Mouse (Mus musculus): ENCODE measurements around the gene Vav2.
A peak's percentile ranks its signal among the peaks of the same experiment; 100 is the strongest.

Gene Vav2

DNA sequence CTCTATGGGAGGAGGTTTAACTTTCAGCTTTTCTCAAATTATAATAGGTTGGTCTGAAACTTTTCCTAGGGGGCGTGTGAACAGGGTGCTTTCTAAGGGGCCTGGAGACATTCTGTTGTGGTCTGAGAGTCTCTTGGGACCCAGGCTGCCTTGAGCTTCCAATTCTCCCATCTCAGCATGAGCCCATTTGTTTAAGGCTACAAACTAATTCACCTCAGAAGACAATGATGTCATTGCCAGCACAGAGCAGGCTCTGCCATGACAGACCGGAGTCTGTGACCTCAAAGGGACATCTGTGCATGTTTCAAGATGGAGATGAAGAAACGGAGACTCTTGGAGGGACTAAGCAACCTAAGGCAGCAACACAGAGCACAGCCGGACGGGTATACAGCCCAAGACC is 112.6 kb downstream of the Vav2 start:
- DNase-seq: no peak

DNA sequence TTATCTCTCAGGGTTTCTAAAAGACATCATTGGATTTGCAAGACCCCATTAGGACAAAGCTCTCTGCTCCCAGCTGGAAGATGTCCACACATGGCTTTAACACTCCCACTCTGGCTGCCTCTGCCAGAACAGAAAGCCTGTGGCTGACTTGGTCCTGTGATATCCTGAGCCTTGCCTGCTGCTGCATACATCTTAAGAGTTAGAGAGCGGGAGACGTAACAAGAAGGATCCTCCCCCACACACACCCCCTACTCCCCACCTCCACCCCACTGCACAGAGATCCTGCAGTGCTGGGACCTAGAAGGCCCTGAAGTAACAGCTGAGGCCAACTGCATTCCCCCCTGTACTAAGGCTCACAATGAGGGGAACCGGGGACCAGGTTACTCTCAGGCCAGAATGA is 114.3 kb downstream of the Vav2 start:
- DNase-seq: no peak

- DNase-seq: peak; percentile 42 to 60
These were observed 115.2 kb downstream of the Vav2 start for GRCm38 (mm10) chr2:27311606-27312005.

DNA sequence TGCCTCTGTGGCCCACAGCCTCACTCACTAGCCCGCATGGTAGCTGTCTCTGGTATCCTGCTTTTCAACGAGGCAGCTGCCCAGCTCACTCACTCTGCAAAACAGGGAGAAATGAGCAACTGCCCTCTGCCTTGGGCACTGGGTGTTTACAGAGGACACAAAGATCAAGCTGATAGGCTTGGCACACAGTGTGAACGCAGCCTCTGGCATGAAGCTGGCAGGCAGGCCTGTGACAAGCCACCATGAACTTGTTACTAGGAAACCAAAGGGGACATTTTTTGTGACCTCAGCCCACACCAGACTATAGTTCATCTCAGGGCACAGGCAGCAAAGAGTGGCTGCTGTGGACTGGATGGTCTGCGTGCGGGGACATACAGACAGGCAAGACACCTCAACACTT is 115.9 kb downstream of the Vav2 start:
- no peak for DNase-seq

DNA sequence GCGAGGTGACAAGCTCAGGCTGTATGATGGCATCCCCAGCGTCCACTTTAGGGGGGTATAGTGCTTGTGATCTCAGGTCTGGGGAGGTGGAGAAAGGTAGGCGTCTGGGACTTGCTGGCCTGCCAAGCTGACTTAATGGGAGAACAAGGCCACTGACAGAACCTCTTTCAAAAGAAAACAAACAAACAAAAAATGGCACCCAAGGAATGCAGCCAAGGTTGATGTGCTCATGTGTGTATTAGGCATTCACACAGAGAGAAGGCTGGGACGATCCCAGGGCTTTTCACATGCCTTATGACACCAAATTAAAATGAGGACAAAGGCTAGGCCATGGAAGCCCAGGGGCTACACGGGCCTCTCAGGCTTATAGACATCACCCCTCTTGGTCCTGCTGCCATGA is 116.6 kb downstream of the Vav2 start:
- no peak for DNase-seq

DNA sequence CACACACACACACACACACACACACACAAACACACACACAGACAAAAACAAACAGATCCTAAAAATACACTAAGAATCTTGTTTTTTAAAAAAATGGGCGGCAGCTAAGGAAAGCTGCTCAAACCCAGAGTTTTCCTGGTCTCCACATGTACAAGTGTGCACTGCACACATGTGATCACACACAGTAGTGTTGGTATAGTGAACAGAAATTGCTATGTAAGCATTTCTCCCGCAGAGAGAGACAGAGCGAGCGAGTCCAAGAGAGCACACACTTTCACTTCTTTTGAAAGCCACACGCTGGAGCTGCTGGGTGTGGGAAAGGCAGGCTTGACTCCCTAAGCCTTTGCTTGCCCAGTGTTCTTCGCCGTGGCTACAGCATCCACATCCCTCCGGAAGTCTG is 120.2 kb downstream of the Vav2 start:
- DNase-seq: no peak

GRCm38 (mm10) chr2:27304741-27305140 is 122.1 kb downstream of the Vav2 start:
- no peak for DNase-seq

DNA sequence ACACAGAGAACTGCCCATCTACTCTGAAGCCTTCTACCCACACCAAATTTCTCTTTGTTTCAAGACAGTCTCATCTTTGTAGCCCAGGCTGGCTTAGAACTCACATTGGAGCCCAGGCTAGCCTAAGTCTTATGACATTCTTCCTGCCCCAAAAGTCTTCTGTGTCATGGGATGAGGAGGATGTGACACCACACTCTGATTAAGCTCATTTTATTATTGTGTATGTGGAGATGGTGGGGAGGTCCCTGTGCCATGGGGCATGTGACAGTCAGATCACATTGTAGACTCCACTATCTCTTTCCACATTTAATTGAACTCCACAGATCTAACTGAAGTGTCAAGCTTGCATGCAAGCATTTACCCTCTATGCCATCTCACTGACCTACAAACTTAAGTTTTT is 122.8 kb downstream of the Vav2 start:
- DNase-seq: no peak

GRCm38 (mm10) chr2:27301444-27302111 is 125.3 kb downstream of the Vav2 start:
- DNase-seq: no peak

DNA sequence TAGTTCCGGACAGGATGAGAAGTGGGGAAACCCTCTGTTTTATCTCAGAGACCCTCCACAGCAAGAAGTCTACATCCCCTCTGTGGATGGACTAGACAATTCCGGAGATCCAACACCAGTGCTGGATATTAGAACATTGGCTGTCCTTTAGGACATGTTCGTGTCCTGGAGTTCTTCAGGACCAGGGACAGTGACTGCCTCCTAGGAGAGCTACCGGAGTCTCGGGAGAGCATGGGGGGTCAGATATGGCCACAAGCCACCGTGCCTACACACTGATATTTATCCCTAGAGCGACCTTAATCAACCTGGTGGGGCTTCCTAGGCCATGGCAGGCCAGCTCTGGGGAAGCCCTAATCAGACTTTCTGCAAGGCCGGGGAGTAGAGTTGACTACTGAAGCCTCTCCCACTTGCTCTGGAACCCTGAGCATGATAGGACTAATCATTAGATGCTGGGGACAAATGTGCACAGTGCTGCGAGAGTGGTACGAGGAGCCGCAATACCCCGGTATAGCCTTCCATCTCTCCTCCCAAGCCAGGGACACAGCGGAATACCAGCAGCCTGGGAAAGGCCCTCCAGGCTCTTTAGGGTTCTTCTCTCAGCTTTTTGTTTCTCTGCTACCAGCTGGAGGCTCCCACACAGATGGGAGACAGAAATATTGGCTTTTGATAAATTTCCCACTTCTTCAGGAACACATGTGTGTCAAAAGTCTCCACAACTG is 125.9 kb downstream of the Vav2 start:
- DNase-seq: no peak

DNA sequence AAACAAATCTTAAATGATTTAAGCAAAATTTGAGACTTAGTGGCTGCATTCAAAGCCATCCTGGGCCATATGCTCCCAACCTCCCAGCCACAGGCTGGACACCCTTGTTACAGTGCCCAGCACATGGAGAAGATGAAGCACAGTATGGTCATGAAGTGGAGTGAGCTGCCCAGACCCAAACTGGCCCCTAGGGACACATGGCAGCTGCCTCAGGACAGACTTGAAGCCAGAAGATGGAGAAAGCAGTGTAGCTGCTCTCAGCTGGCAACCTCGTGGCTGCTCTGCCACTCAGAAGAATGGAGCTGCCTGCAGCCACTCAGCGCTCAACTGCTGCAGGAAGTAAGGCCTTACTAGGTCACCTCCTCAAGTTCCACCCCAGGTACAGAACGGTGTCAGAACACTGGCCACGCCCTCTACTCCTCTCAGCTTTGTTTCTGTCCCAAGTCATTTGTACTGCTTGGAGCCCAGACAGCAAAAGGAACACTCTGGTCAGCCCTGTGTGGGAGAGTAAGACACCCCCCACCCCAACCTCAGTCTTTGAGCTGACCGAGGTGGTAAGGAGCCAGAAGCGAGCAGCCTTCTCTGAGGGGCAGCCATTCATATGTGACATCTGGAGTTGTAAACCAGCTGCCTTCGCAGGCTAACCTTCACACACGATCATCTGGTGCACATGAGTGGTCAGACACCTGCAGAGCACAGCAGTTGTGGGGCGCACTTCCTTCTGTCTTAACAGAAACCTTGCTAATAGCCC is 130.0 kb downstream of the Vav2 start:
- peak; percentile 50 to 53 for DNase-seq

DNA sequence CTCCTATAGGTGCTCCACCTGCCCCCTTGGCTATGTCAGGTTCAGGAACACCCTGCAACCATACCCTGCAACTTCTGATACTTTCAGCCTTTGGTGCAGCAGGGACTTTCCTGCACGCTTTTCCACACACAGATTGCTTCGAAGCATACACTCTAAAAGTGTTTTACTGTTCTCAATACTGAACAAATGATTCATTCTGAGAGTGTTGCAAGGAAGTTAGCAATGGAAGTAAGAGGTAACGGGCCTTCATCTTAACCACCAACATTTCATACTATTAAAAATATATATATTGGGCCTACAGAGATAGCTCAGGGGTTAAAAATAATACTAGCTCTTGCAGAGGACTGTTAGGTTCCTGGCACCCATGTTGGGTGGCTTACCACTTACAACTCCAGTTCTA is 132.1 kb downstream of the Vav2 start:
- no peak for DNase-seq

DNA sequence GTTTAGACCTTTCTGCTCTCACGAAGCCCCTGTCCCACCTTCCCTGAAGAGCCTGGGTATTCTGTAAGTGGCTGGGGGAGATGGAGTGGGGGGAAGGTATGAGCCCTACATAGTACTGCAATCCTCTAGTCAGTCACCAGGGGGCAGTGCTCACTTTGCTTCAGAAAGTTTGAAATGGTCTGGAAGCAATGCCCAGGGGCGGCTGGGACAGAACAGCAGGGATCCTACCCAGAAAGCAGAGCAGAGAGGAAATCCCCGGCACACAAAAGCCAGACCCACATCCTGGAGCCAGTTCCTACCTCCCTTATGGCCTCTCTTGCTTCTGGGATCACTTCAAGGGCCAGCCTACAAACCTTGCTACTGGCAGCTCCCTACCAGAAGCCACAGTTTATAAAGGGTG is 137.8 kb downstream of the Vav2 start:
- peak; percentile 55 to 83 for DNase-seq

GRCm38 (mm10) chr2:27286971-27287710 is 139.7 kb downstream of the Vav2 start:
- DNase-seq: no peak

DNA sequence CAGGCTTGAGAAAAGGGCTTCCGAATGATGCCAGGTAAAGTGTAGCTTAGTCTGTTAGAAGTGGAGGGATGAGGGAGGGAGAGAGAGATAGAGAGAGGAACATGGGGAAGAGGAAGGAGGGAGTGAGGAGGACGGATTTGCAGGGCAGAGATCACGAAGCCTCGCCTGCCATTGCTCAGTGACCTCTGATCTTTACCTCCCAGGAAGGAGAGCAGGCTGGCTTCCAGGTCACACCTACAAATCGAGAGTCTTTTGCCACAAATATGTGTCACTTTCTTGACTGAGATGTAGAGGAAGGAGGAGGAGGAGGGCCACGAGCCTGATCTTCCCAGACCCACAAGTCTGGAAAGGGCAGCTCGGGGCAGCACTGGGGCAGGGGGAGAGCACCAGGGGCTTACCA is 142.4 kb downstream of the Vav2 start:
- no peak for DNase-seq

- no peak for DNase-seq
These were observed 145.1 kb downstream of the Vav2 start for GRCm38 (mm10) chr2:27281771-27282170.

DNA sequence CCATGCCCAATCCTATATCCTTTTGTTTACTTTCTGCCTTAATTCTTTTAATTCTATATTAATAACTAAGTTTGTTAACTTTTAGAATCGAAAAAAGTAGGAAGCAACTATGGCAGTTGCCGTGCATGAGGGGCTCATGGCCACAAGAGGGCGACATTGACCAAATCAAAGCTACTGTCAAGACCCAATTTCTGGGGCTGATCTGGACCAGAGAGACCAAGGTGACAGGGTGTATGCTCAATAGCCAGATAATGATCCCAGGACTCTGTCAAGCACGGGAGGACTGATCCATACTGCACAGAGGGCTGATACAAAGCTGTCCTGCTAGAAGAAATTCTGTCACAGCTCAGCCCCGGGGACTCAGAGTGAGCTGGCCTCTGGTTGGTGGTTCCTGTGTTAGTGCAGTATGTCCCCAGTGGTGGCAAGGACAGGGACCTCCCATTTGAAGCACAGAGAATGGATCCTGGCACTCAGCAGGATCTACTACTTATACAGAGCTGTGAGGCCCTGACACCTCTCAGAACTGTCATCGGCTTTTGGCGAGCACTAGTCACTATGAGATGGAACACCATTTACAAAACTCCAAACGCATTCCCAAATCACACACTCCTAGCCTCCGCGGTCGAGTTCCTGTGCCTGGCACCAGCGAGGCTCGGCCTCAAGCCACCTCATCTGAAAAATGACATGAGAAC is 145.8 kb downstream of the Vav2 start:
- DNase-seq: peak; percentile 40 to 73

DNA sequence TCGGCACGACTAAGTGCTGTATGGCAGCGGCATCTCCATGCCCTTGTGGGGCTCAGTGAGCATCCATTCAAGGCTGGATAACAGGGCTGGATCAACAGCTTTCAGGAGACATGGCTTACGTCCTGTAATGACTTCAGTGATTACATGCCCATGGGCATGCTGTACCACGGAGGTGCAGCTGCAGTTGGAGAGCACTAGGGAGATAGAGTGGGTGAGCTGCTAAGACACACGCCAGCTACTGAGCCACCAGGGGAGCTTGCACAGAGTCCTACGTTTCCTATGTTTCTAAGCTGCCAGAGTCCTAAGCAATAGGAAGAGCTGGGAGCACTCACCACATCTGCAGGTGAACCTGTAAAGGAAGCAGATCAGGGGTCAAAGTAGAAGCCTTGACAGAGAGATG is 148.0 kb downstream of the Vav2 start:
- DNase-seq: no peak

DNA sequence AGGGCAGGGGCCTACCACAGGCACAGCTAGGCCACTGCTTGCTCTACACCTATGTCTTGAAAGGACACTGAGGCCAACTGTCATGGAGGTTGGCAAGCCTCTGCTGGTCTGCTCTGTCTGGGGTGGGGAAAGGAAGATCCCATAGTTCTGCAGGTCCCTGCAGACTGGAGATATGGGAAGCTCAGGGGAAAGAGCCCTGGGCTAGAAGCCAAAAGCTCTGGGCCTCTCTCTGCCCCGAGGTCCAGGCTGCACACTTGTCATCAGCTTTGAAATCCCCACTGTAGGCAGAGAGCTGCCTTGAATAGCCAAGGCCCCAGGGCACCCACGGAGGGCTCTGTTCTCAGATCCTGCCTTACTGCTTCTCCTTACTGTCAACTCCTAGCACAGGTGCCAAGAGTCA is 158.5 kb downstream of the Vav2 start:
- DNase-seq: no peak

DNA sequence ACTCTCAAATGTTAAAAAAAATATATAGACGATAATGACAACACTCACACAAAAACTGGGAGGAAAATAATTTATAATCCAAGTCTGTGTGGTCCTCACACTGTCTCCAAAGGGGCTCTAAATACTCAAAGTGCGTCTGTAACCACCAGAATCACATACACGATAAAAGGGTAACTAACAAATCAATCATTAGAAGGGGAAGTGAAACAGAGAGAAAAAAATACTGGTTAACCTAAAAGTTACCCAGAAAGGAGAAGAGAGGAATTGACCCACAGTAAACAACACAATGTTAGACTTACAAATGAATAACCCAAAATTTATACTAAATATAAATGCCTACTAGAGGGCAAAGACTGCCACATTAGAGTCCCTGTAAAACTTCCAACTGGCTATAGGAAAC is 161.0 kb downstream of the Vav2 start:
- DNase-seq: no peak

DNA sequence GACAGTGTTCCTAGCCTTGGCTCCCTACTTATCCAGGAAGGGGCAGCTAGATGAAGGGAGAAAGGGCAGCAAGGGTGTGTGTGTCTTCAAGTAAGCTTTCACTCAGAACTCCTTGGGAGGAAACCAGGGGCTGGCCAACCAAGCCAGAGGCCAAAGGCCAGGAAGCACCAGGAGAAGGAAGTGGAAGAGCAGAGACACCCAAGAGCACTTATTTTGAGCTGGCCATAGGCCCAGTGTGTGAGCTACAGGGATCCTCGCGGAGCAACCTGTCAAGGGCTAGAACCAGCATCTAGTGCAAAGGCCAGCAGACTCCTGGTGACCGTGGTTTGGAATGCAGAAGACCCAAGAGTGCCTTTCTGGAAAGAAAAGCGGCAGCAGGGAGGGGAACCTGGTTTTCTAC is 163.8 kb downstream of the Vav2 start:
- no peak for DNase-seq

DNA sequence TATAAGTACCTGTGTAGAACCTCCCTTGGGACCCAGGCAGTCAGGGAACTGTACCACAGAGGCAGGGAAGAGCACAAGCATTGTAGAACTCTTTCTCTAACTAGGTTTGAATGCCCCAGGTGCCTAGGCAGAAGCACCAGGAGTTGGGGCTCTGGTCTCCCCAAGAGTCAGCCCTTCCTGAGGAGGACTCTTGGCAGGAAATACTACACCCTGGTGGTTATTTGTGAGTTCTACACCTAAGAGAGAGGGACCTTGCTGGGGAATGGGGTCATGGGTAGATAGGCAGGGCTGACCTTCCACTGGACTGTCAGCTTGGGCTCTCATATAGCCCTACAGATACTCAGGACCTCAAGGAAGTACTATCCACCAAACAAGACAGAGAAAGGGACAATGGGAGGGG is 175.4 kb downstream of the Vav2 start:
- no peak for DNase-seq

GRCm38 (mm10) chr2:27248211-27248610 is 178.6 kb downstream of the Vav2 start, which contains the start of gene Sardh:
Gene Sardh, minus strand, starts transcription at chr2:27248337.
- no peak for DNase-seq

Measured in spleen, adult 18-20 months (tissue).